Mouse (Mus musculus) CH12.LX (cell line): ENCODE data around the gene Ttc9b. TPM values are rescaled to one million over a fixed set of nuclear protein-coding genes. Genes with fewer than 3 reads are reported as not detected.
A peak's percentile ranks its signal among the peaks of the same experiment; 100 is the strongest.

Source experiments
- DNase-seq: peaks from one replicate; pipeline ENCODE4 v3.0.0-alpha.2; 2013; ENCODE audit errors: extremely low read depth
- H3K27ac ChIP-seq: 2 replicates; pipeline ENCODE4 v1.5.1; 2012; ENCODE audit warnings: low read depth, mild to moderate bottlenecking, control low read depth, moderate library complexity; ENCODE audit not compliant: insufficient read depth
- H3K27me3 ChIP-seq: replicated peaks from 2 replicates; pipeline ENCODE3; 2012; ENCODE audit warnings: inconsistent platforms
- H3K36me3 ChIP-seq, 2 experiments: replicated peaks in 1 of 2; 2 replicates each; pipeline versions ENCODE3 to v1.6.1; 2012; ENCODE audit warnings: inconsistent platforms in 1 of 2, low read length in 1 of 2, mild to moderate bottlenecking in 1 of 2, mixed read lengths in 1 of 2, moderate library complexity in 1 of 2; ENCODE audit not compliant: control insufficient read depth in 1 of 2, insufficient read depth in 1 of 2
- H3K4me1 ChIP-seq, 2 experiments: 2 replicates each; pipeline ENCODE4 v1.6.1; 2012; ENCODE audit warnings: inconsistent platforms in 1 of 2, moderate library complexity in 1 of 2; ENCODE audit not compliant: insufficient read depth in 2 of 2, control insufficient read depth in 1 of 2
- H3K4me2 ChIP-seq: 2 replicates; pipeline ENCODE4 v1.6.1; 2012; ENCODE audit warnings: low read depth, mild to moderate bottlenecking, control low read depth; ENCODE audit not compliant: poor library complexity, insufficient read depth, severe bottlenecking
- H3K4me3 ChIP-seq, 3 experiments: fragments of 150-350 bp in 1 of 3; sonication (generic) in 1 of 3; replicated peaks in 1 of 3; 2 replicates each; pipeline versions ENCODE3 to v1.5.1; 2011 to 2012; ENCODE audit warnings: low read depth in 2 of 3, low read length in 2 of 3, mild to moderate bottlenecking in 2 of 3, moderate library complexity in 2 of 3, control low read depth in 1 of 3, improper control_type of control experiment in 1 of 3, inconsistent platforms in 1 of 3, mixed read lengths in 1 of 3; ENCODE audit not compliant: poor library complexity in 1 of 3
- H3K79me2 ChIP-seq: replicated peaks from 2 replicates; pipeline ENCODE4 v1.6.1; 2012; ENCODE audit warnings: mild to moderate bottlenecking, moderate library complexity; ENCODE audit not compliant: control insufficient read depth, poor library complexity, insufficient read depth, severe bottlenecking; ENCODE audit errors: extremely low read depth
- H3K9ac ChIP-seq: 2 replicates; pipeline ENCODE4 v1.6.1; 2012; ENCODE audit warnings: low read depth, mild to moderate bottlenecking, control low read depth, moderate library complexity; ENCODE audit not compliant: insufficient read depth
- H3K9me3 ChIP-seq: replicated peaks from 2 replicates; pipeline ENCODE3; 2012; ENCODE audit warnings: low read length, inconsistent platforms, mixed read lengths
- CHD1 ChIP-seq: IDR thresholded peaks from 2 replicates; pipeline ENCODE4 v1.6.1; 2012; ENCODE audit warnings: low read depth, low read length, improper control_type of control experiment, inconsistent platforms
- CHD2 ChIP-seq: IDR thresholded peaks from 2 replicates; pipeline ENCODE4 v1.6.1; 2011; ENCODE audit warnings: low read length, improper control_type of control experiment
- ELF1 ChIP-seq: IDR thresholded peaks from 2 replicates; pipeline ENCODE4 v1.6.1; 2014; ENCODE audit warnings: low read depth, mild to moderate bottlenecking, inconsistent platforms, low read length, improper control_type of control experiment
- EP300 ChIP-seq: IDR thresholded peaks from 2 replicates; pipeline ENCODE4 v1.6.1; 2011; ENCODE audit warnings: low read length, improper control_type of control experiment
- GABPA ChIP-seq: IDR thresholded peaks from 2 replicates; pipeline ENCODE4 v1.6.1; 2012; ENCODE audit warnings: low read depth, low read length, improper control_type of control experiment, inconsistent platforms; ENCODE audit not compliant: insufficient replicate concordance
- HCFC1 ChIP-seq: IDR thresholded peaks from 2 replicates; pipeline ENCODE4 v1.6.1; 2012; ENCODE audit warnings: low read depth, mild to moderate bottlenecking, inconsistent platforms, low read length, improper control_type of control experiment
- JUN ChIP-seq: IDR thresholded peaks from 2 replicates; pipeline ENCODE4 v1.6.1; 2011; ENCODE audit warnings: low read depth, mild to moderate bottlenecking, low read length, improper control_type of control experiment, moderate library complexity; ENCODE audit not compliant: insufficient read depth
- JUND ChIP-seq: conservative IDR thresholded peaks from 2 replicates; pipeline ENCODE4 v1.6.1; 2011; ENCODE audit warnings: low read depth, low read length, improper control_type of control experiment
- KAT2A ChIP-seq: IDR thresholded peaks from 2 replicates; pipeline ENCODE4 v1.6.1; 2012; ENCODE audit warnings: low read length, improper control_type of control experiment, inconsistent platforms; ENCODE audit not compliant: insufficient replicate concordance
- MAFK ChIP-seq: IDR thresholded peaks from 2 replicates; pipeline ENCODE4 v1.6.1; 2011; ENCODE audit warnings: low read length, improper control_type of control experiment; ENCODE audit not compliant: insufficient replicate concordance
- MAX ChIP-seq: IDR thresholded peaks from 2 replicates; pipeline ENCODE4 v1.6.1; 2011; ENCODE audit warnings: low read length, improper control_type of control experiment
- MAZ ChIP-seq: IDR thresholded peaks from 2 replicates; pipeline ENCODE4 v1.6.1; 2012; ENCODE audit warnings: low read depth, mild to moderate bottlenecking, inconsistent platforms, low read length, improper control_type of control experiment, moderate library complexity
- MEF2A ChIP-seq: IDR thresholded peaks from 2 replicates; pipeline ENCODE4 v1.6.1; 2014; ENCODE audit warnings: low read depth, mild to moderate bottlenecking, inconsistent platforms, low read length, improper control_type of control experiment, borderline replicate concordance
- MYC ChIP-seq: IDR thresholded peaks from 2 replicates; pipeline ENCODE4 v1.6.1; 2011; ENCODE audit warnings: low read depth, mild to moderate bottlenecking, improper control_type of control experiment, low read length
- NRF1 ChIP-seq: IDR thresholded peaks from 2 replicates; pipeline ENCODE4 v1.6.1; 2014; ENCODE audit warnings: low read depth, mild to moderate bottlenecking, inconsistent platforms, low read length, improper control_type of control experiment, moderate library complexity
- PAX5 ChIP-seq: IDR thresholded peaks from 2 replicates; pipeline ENCODE4 v1.6.1; 2012; ENCODE audit warnings: low read length, inconsistent platforms, mixed read lengths
- RAD21 ChIP-seq: IDR thresholded peaks from 2 replicates; pipeline ENCODE4 v1.6.1; 2011; ENCODE audit warnings: low read depth, mild to moderate bottlenecking, low read length, improper control_type of control experiment, moderate library complexity
- RCOR1 ChIP-seq: conservative IDR thresholded peaks from 2 replicates; pipeline ENCODE4 v1.6.1; 2012; ENCODE audit warnings: low read depth, mild to moderate bottlenecking, inconsistent platforms, low read length, improper control_type of control experiment
- SIN3A ChIP-seq: IDR thresholded peaks from 2 replicates; pipeline ENCODE4 v1.6.1; 2012; ENCODE audit warnings: low read length, improper control_type of control experiment, inconsistent platforms
- SMC3 ChIP-seq: IDR thresholded peaks from 2 replicates; pipeline ENCODE4 v1.6.1; 2011; ENCODE audit warnings: low read depth, low read length, improper control_type of control experiment
- TBP ChIP-seq: conservative IDR thresholded peaks from 2 replicates; pipeline ENCODE4 v1.6.1; 2011; ENCODE audit warnings: low read depth, low read length, improper control_type of control experiment
- TCF12 ChIP-seq: IDR thresholded peaks from 2 replicates; pipeline ENCODE4 v1.6.1; 2014; ENCODE audit warnings: low read depth, mild to moderate bottlenecking, inconsistent platforms, low read length, improper control_type of control experiment
- UBTF ChIP-seq: IDR thresholded peaks from 2 replicates; pipeline ENCODE4 v1.6.1; 2012; ENCODE audit warnings: low read depth, mild to moderate bottlenecking, inconsistent platforms, low read length, improper control_type of control experiment, moderate library complexity
- ZC3H11A ChIP-seq: IDR thresholded peaks from 2 replicates; pipeline ENCODE4 v1.6.1; 2012; ENCODE audit warnings: low read depth, mild to moderate bottlenecking, inconsistent platforms, low read length, improper control_type of control experiment
- ZMIZ1 ChIP-seq: IDR thresholded peaks from 2 replicates; pipeline ENCODE4 v1.6.1; 2012; ENCODE audit warnings: low read depth, mild to moderate bottlenecking, inconsistent platforms, low read length, improper control_type of control experiment
- dilution Hi-C: fragments of 300-500 bp; cut with MboI; formaldehyde crosslinking; loops from 2 replicates; pipeline ENCODE4 v1.14.3; 2020; ENCODE audit warnings: low sequenced_read_pairs; ENCODE audit not compliant: extremely low pct_unique_long_range_greater_than_20kb, extremely low pct_ligation_motif_present
- in situ Hi-C: fragments of 300-500 bp; cut with MboI; formaldehyde crosslinking; loops from 3 replicates; pipeline ENCODE4 v1.14.3; 2019; ENCODE audit warnings: low sequenced_read_pairs, low pct_ligation_motif_present, low pct_unique_long_range_greater_than_20kb, mixed read lengths
- polyA plus RNA-seq: library from polyadenylated mRNA; unstranded; fragments of >175 nt; gene quantifications from 2 replicates; pipeline ENCODE4 v1.2.1, GENCODE M21; 2012; ENCODE audit warnings: low read depth; ENCODE audit not compliant: insufficient read length
- total RNA-seq, 2 experiments: library from RNA; depleted of rRNA; stranded (reverse); fragments of 300-350 nt in 1 of 2; fragments of >200 nt in 1 of 2; gene quantifications; 2 replicates each; pipeline ENCODE4 v1.2.3; 2012 to 2014

Ttc9b gene
- total and polyA plus RNA-seq, 3 experiments: not detected

DNA sequence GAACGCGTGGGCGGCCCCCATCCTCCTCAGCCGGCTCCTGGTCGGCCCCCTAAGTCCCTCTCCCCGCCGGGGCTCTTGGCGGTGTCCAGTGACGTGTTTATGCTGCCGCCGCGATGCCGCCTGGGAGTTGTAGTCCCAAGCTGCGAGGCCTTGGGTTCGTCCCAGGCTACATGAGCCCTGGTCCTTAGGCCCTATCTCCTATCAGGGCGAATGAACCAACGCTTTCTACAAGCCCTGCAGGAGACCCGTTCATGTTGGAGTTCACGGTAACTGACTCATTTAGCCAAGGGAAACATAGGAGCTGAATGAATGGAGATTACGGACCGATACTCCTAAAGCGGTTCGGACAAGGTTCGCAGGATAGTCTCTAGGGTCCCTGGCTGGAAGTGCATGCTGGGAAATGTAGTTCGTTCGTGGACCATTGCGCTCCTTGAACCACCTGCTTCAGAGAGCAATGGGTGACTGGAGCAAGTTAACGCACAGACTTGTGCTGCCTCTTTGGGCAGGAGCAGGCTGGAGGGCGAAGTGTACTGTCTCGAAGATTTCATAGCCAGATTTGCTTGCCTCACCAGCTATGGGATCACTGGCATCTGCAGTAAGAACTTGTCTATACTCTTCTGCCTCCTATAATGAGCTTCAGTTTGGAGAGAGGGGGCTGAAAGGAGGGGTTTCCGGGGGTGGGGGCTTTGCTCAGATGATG, 21.0 kb downstream of the Ttc9b start, which contains the start of gene Map3k10 (continued):
- TF ChIP-seq CHD1 (no peak), JUND (no peak)

DNA sequence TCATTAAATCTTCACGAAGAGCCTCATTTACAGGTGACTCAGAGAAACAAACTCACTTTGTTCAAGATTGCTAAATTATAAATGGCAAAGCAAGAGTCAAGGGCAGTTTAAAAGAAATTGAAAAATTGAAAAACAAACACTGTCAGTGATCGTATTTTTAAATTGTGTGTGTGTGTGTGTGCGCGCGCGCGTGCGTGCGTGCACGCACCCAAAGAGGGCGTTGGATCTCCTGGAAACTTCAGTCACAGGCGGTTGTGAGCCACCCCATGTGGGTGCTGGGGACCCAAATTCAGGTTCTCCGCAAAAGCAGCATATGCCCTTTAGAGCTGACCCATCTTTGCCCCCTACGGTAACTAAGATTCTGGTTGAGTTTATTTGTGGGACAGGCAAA, 21.5 kb downstream of the Ttc9b start:
- Histone ChIP-seq H3K79me2 (no peaks in the 10 kb centered on the region), H3K36me3 (peaks cover 4 to 21% of the 10 kb centered on the region in 2 experiments), H3K27ac (no peak overlapping the region), H3K9ac (peak overlapping the region; percentile 41; the same call in 1 of the 2 replicates), H3K27me3 (no peaks in the 10 kb centered on the region), H3K4me2 (peak overlapping the region; percentile 69), H3K9me3 (no peaks in the 10 kb centered on the region), H3K4me1 (peaks cover 12 to 38% of the 10 kb centered on the region in 2 experiments), H3K4me3 (peak overlapping the region; percentile 60 to 77 (median 77))
- TF ChIP-seq KAT2A (no peak), PAX5 (no peak), MAFK (no peak), NRF1 (peak; percentile 51; the same call in 1 of the 2 replicates), TCF12 (no peak), ZC3H11A (no peak), GABPA (no peak), RCOR1 (no peak), JUND (no peak), MYC (no peak), SMC3 (no peak), CHD1 (no peak), JUN (0 out of 2 replicates have a peak, but pooled peaks have one; percentile 1)
- dilution Hi-C loops (no loop called here), in situ Hi-C loops (no loop called here)
- no peak for DNase-seq

DNA sequence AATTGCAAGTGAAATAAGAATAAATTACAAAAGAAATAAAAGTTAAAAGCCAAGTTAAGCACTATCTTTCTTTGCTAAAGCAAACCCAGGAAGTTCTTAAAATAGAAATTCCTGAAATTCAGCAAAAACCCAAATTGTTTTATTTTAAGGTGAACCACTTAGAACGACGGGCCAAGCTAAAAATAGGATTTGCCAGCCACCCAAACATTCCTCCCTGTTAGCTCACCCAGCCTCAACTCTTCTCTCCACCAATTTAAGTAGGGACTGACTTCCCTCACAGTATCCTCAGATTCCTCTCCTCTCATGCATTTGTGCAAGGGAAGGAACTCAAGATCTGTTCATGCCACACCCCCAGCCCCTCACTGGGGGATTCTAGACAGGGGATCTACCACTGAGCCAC, 29.5 kb downstream of the Ttc9b start:
- Histone ChIP-seq H3K4me1 (peaks cover 3 to 10% of the 10 kb centered on the region in 2 experiments; a peak in 3 of 4 replicates), H3K27me3 (no peaks in the 10 kb centered on the region), H3K4me2 (no peak overlapping the region), H3K9me3 (no peaks in the 10 kb centered on the region), H3K27ac (no peak overlapping the region), H3K36me3 (peaks cover 0 to 16% of the 10 kb centered on the region in 2 experiments), H3K9ac (no peak overlapping the region), H3K4me3 (no peak overlapping the region), H3K79me2 (no peaks in the 10 kb centered on the region)
- no peak for DNase-seq
- dilution Hi-C loops: no loop called here
- TF ChIP-seq TBP: no peak
- no peak for TF ChIP-seq RCOR1
- TF ChIP-seq CHD2: no peak
- TF ChIP-seq ELF1: no peak
- no peak for TF ChIP-seq SIN3A
- no peak for TF ChIP-seq MEF2A
- no peak for TF ChIP-seq HCFC1
- TF ChIP-seq UBTF: no peak
- TF ChIP-seq MAZ: no peak
- no peak for TF ChIP-seq TCF12
- no peak for TF ChIP-seq MAX
- TF ChIP-seq JUN: no peak
- TF ChIP-seq EP300: no peak
- TF ChIP-seq ZMIZ1: no peak
- TF ChIP-seq JUND: no peak
- no peak for TF ChIP-seq RAD21
- TF ChIP-seq GABPA: no peak
- TF ChIP-seq ZC3H11A: no peak
- in situ Hi-C loops: no loop called here
